Mouse (Mus musculus): Measurements from ENCODE around the gene App.
A peak's percentile ranks its signal among the peaks of the same experiment; 100 is the strongest.

Gene App

DNA sequence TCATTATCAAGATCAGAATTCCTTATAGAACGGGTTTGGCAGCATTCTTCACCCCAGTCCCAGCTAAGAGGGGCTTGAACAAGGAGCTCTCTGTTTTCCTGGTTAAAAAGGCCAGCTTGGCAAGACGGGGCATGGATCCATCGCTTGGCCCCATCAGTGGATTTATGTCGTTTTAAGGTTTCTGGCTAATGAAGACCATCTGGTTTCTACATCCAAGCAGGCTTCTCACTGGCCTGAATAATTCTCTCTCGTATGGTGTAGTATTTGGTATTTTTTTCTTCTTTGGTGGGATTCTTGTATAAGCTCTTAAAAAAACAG is 45.3 kb downstream of the App start:
- ATAC-seq (ENCODE audit: insufficient number of reproducible peaks, low FRiP score, low TSS enrichment), result peak; percentile 62

DNA sequence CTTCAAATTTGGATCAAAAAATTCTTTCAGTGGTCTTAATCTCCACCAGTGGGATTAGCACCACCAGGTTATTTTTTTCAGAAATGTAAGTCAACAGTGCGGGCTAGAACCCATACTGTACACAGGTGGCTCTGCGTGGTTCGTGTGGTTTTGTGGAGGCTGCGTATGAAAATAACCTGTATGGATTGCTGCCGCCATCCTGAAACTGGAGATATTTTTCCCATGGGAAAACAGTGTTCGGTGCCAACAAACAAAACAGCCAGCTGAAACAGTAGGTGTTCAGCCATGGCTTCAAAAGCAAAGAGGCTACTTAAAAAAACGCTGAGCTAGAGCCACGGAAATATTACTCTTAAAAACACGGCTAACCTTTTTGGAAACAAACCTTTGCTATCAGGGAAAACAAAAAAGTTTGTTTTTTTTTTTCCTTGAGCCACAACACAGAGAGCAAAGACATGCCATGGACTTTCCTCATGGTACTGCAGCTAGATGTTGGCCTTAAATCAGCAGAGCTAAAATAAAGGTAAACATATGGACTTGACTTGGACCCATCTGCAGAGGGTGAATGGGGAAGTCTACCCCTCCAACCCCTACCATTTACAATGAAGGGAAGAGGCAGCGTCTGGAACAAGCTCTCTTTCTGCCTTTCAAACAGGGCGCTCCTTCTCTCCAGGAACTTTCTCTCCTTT is 45.8 kb downstream of the App start:
- ATAC-seq (ENCODE audit: insufficient number of reproducible peaks, low FRiP score, low TSS enrichment), result 0 out of 2 replicates have a peak, but pooled peaks have one; percentile 10

DNA sequence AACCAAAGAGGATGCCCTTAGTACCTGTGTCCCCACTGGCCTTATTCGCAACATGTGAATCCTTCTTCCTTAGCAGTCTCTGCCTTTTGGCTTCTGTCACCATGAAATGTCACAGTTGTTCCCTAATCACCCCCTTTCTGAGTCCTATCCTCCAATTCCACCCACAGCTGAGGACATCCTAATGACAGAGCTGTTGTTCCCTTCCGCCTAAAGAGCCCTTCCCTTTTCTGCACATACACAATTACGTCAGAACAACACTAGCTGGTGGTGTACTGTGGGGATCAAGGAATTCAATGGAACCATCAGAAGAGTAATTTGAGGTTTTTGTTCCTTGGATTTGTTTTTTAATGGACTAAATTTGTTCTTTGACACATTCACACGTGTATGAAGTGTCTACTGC is 48.9 kb downstream of the App start:
- ATAC-seq (ENCODE audit: insufficient number of reproducible peaks, low FRiP score, low TSS enrichment), result no peak

DNA sequence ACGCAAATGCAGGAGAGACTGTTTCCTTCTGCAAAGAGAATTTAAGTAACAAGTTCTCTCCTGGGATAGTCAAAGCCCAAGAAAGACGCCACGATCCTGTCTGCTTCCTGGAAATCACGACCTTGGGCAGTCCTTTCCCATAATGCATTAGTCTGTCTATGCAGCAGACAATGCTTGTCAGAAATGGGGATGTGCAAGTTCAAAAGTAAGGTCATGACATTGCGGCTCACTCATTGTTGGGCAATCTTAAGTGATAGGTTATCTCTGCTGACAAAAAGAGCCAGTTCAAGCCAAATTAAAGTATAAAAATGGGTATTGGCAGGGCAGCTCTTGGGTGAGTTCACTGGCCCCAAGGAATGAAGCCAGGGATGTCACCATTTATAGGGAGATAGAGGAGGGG is 51.6 kb downstream of the App start:
- no peak for ATAC-seq (ENCODE audit: insufficient number of reproducible peaks, low FRiP score, low TSS enrichment)

DNA sequence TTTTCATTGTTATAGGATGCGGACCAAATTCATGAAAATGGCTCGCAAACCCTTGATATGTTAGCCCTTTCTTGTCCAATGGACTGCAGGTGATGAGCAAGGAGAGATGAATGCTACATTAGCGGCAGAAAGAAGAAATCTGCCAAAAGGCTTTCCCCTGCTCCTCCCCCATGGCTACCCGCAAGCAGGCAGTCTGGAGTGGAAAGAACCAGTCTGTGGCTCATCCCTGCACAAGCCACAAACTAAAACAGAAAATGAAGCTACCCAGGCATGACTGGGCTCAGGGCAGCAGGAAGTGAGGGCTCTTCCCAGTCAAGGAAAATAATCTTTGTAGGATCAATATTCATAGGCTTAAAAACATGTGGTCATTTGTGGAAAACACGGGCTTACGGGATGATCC is 54.6 kb downstream of the App start:
- peak; percentile 67 for ATAC-seq (ENCODE audit: insufficient number of reproducible peaks, low FRiP score, low TSS enrichment)

DNA sequence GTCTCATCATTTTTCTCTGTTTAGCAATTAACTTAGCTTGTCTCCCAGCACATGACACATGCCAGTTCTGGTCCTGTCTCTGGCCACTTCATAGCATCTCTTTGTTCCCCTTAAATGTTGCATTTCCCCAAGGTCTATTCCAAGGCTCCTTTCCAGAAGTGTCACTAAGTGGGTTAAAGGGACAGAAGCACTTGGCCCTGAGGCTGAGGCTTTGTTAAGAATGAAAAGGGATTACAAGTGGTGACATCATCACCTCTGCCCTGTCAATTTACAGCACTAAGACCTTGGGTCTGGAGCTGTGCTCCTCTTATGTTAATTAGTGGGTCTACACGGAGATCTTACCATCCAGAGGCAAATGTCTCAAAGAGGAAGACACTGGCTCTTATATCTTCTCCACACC is 56.0 kb downstream of the App start:
- ATAC-seq (ENCODE audit: insufficient number of reproducible peaks, low FRiP score, low TSS enrichment), result no peak

DNA sequence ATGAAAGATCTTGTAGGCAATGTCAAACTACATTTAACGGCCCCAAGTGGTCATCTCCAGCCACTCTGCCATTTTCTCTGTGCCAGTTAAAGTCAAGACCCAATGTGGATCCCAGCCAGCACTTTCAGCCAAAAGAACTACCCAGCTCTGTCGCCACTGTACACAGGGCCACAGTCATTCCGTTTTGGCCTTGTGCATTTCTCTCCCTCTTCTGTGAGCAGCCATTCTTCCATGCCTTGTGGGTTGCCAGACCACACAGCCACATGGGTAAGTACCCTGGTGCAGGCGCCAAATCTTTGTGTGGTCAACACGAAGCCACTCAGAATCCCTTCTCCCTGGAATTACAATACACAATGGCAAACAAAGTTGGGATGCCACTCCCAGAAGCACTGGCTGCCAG is 57.7 kb downstream of the App start:
- no peak; the same call in 1 of the 2 replicates for ATAC-seq (ENCODE audit: insufficient number of reproducible peaks, low FRiP score, low TSS enrichment)

DNA sequence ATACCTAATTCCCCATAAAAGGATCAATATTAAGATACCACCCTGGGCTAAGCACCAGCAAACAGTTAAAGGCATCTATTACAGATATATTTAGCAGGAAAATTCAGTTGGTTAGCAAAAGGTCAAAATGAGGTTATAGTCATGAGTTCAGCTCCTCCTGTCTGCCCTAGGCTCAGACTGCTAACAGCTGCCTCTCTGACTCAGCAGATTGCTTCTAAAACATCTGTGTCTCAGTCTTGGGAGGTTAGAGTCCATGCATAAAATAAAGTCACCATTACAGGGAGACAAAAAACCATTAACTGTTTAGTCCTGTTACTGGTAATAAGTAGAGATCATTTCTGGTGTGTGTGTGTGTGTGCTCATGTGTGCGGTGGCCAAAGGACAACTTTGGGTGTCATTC is 58.8 kb downstream of the App start:
- no peak for ATAC-seq (ENCODE audit: insufficient number of reproducible peaks, low FRiP score, low TSS enrichment)

DNA sequence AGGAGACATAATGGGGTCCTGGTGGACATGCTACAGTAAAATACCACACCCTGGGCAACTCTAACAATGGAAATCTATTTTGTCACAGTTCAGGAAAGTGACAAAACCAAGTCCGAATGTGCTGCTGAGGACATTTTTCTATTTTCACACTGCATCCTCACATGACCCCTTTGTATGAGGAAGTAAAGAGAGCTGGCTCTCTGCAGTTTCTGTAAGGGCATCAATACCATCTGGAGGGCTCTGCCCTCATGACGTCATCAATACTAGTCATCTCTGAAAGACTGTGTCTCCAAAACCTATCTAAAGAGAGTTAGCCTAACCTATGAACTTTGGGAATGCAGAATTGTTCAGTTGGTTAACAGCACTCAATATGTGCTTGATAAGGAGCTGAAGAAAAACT is 59.6 kb downstream of the App start:
- no peak for ATAC-seq (ENCODE audit: insufficient number of reproducible peaks, low FRiP score, low TSS enrichment)

DNA sequence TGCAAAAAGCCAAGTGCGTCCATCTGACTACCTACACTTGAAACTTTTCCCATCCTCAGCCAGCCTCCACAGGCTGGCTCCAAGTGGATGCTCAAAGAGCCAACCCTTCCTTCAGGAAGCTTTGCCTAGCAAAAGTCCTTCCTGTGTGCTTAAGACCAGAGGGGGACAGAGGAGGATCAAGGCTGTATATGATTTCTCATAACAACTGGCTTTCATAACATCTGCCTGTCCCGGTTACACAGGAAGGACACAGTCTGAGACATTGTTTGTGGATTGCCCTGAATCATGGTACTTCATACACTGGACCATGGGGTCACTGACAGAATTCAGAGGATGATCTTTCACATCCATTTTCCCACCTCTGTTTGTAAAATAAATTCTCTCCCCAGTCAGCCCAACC is 61.3 kb downstream of the App start:
- ATAC-seq (ENCODE audit: insufficient number of reproducible peaks, low FRiP score, low TSS enrichment), result no peak

DNA sequence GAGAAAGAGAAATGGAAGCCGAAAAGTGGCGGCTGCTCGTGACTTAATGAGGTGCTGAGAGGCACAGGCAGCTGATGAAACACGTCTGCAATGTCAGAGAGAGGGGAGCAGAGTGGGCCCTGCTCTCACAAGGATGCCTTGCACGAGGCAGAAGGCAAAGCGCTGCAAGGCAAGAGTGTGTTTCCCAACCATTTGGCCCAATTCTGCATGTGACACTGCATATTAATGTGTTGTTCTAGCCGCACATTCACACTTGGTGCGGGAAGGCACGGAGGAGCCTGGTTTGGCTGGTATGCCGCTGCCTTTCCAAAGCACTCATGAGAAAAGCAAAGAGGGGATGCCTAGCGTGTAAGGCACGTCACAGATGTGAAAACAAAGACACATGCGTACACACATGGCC is 63.1 kb downstream of the App start:
- no peak for ATAC-seq (ENCODE audit: insufficient number of reproducible peaks, low FRiP score, low TSS enrichment)

DNA sequence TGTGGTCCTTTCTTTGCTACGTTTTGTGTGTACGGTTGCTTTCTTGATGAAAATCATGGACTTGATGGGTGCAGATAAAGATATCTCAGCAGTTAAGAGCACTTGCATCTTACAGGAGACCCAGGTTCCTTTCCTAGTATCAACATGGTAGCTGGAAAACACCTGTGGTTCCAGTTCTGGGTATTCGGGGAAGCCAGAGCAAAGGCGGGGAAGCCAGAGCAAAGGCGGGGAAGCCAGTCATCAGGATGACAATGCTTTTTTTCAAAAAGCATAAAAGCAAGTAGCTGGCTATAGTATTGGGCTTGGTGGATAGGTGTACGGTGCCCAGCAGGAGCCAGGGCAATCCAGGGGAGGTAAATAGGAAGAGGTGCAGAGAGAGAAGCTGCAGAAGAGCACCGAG is 65.1 kb downstream of the App start:
- ATAC-seq (ENCODE audit: insufficient number of reproducible peaks, low FRiP score, low TSS enrichment), result no peak

DNA sequence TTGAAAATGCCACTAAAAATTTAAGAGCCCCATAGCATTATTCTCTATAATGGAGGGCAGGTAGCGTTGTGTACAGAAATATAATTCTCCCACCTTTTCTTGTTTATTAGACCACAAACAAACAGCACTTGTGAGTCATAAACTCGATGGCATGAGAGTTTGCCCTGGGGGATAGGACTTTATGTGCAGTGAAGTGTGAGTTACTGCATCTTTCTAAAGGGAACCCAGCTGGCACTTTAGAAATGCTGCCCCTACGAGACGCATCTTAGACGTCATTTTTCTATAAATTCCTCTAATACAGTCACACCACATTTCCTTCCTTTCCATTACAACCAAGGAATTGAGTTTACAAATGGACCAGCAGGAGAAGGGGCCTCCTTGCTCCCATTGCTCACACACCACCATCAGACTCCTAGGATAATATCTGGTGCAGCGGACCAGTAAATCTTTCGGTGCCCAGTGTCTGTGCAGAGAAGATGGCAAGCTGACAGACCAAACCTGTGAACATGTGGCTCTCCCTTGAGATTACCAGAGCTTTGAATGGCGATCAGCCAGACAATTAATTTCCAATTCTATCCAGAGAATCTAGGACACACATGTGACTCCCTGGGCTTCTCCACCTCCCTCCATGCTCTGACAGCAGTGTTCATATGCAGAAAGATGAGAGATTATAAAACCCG is 66.8 kb downstream of the App start:
- ATAC-seq (ENCODE audit: insufficient number of reproducible peaks, low FRiP score, low TSS enrichment), result peak; percentile 31; the same call in 1 of the 2 replicates

DNA sequence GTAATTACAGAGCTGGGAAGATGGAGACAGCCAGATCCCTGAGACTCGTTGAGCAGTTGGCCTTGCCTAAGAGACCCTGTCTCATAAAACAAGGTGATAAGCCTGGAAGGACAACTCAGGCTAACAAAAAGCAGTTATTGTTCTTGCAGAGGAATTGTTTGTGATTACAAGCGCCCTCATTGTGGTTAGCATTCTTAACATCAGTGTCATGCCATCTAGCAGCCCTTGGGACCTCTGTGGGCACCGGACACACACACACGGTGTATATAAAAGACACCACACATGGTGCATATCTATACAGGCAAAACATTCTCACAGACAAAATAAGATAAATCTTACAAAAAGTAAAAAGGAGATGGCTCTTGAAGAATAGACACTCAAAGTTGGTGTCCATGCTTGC is 68.0 kb downstream of the App start:
- ATAC-seq (ENCODE audit: insufficient number of reproducible peaks, low FRiP score, low TSS enrichment), result no peak

DNA sequence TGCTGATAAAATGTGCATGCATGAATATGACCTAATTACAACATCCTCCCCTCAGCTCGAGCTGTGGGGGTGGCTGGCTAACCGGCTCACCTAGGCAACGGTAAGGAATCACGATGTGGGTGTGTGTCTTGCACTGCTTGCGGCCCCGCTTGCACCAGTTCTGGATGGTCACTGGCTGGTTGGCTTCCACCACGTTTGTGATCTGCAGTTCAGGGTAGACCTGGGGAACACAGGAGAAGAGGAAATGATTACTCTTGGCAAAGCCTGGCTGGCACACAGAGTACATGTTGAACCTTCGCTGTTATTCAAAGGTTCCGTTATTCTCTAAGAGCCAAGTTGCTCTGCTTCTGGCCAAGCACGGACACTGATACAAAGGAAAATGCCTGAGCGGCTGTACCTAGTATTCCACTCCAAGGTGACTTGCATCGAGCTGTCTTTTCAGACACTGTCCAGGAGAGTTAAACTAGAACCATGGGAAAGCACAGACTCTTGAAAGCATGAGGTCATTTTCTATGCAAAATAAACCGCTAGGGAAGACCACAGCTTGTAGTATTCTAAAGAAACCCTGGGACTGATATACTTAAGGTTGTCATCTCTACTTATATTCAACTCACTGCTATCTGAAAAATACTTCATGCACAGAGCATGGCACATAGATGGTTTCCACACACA is 70.3 kb downstream of the App start:
- peak; percentile 83 for ATAC-seq (ENCODE audit: insufficient number of reproducible peaks, low FRiP score, low TSS enrichment)

DNA sequence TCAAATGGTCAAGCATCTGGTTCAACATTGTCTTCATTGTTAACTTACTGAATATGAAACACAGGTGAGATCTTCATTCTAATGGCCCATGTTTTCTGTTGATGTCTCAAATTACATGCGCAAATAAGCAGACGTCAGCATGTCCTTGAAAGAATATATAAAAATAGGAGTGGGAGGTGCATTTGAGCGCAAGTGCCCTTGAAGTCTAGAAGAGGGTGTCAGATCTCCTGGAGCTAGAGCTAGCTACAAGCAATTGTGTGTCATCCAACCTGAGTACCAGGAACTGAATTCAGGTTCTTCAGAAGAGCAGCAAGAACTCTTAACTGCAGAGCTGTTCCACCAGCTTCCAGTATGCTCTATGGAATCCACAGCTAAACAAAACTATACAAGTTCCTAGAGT is 72.0 kb downstream of the App start:
- ATAC-seq (ENCODE audit: insufficient number of reproducible peaks, low FRiP score, low TSS enrichment), result no peak

DNA sequence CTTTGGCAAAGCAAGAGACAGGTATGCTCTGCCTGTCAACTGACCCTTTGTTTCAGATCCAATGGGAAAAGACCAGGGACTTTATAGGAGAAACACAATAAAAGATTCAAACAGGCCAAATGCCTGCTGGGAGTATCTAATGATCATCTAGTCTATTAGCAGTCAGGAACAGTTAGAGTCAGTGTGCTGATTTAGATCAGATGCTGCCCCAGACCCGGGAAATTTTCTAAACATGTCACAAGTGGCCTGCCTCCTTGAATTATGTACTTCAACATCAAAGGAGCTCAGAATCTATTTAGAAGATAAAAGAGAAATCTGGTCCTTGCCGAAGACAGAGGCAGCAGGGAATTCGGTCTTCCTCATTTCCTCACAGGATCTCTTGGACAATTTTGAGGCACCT is 72.8 kb downstream of the App start:
- ATAC-seq (ENCODE audit: insufficient number of reproducible peaks, low FRiP score, low TSS enrichment), result no peak

DNA sequence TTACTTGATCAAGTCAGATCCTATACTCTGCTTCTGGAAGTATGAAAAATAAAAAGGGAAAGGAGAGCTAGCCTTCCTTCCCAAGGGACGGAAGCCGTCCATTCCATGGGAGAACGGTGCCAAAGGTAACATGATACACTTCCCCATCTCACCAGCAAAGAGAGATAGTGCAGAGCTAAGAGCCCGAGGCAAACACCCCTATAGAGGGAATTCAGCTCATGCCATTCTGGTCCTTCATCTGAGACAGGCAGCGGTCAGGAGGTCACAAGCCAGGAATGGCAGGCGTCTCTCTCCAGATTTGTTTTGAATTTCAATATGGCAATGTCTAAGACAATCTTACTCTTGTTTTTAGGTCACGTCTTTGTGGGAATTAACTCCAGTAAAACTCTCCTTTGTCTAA is 74.1 kb downstream of the App start:
- no peak for ATAC-seq (ENCODE audit: insufficient number of reproducible peaks, low FRiP score, low TSS enrichment)

DNA sequence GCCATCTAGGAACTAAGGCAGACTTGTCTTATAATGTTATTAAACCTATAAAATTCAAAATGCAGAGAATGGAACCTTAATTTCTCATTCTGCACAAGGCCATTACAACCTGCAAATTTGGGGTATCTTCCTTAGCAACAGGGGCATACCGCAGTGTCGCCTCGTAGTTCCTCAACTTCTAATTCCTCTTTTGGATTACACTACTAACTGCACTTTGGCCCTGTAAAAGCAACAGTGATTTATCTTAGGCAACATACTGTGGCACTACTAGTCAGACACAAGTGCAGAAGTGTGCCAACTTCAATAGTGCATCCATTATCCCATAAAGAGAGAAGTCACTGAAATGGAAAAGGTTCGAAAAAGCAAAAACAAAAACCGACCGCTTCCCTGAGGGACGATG is 74.5 kb downstream of the App start:
- ATAC-seq (ENCODE audit: insufficient number of reproducible peaks, low FRiP score, low TSS enrichment), result no peak

DNA sequence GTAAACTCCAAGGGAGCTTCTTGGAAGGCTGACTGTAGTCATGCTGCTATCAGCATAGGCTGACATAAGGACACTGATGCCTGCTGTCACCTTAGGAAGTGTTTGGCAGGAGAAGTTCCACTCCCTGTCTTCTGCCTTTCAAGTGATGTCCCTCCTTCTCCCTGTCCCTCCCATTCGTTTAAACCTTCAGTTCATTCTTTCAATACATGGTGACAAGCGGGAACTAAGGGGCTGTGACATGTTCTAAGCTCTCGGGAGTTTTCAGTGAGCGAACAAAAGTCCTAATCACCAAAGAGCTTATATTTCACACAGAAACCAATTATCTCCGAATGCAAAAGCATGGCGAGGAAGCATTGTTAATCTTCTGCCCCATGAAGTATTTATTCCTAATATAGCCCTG is 77.2 kb downstream of the App start:
- ATAC-seq (ENCODE audit: insufficient number of reproducible peaks, low FRiP score, low TSS enrichment), result peak; percentile 86

DNA sequence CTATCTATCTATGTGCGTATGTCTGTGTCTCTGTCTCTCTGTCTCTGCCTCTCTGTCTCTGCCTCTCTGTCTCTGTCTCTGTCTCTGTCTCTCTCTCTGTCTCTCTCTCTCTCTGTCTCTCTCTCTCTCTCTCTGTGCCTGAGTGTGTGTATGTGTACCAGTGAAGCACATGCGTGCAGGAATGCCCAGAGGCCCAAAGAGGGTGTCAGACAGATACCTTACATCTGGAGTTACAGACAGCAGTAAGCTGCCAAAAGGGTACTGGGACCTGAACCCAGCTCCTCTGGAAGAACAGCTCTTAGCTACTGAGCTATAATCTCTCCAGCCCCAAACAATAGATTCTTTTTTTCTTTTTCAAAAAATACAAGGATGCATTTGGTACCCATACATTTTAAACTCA is 77.6 kb downstream of the App start:
- ATAC-seq (ENCODE audit: insufficient number of reproducible peaks, low FRiP score, low TSS enrichment), result no peak; the same call in 1 of the 2 replicates

DNA sequence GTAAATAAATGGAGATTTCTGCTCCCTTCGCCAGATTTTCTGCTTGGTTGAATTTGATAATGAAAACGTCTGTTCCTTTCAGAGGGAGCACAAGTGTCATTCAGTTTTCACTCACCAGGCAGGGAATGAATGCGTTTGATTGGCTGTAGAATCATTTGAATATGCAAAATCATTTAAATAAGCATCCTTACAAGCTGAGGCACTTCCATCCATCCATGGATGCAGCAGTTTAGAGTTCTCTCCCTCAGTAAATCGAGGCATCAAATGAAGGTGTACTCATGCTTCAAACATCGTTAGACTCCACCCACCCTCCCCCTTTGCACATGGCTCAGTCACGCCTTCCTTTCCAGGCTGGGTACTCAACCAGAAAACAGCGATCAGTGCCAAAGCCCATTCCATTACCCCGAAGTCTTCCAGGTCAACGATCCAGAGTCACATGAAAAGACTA is 80.9 kb downstream of the App start:
- ATAC-seq (ENCODE audit: insufficient number of reproducible peaks, low FRiP score, low TSS enrichment), result no peak
